Mouse (Mus musculus): Measurements from ENCODE around the gene Prune1.

Prune1 gene

DNA sequence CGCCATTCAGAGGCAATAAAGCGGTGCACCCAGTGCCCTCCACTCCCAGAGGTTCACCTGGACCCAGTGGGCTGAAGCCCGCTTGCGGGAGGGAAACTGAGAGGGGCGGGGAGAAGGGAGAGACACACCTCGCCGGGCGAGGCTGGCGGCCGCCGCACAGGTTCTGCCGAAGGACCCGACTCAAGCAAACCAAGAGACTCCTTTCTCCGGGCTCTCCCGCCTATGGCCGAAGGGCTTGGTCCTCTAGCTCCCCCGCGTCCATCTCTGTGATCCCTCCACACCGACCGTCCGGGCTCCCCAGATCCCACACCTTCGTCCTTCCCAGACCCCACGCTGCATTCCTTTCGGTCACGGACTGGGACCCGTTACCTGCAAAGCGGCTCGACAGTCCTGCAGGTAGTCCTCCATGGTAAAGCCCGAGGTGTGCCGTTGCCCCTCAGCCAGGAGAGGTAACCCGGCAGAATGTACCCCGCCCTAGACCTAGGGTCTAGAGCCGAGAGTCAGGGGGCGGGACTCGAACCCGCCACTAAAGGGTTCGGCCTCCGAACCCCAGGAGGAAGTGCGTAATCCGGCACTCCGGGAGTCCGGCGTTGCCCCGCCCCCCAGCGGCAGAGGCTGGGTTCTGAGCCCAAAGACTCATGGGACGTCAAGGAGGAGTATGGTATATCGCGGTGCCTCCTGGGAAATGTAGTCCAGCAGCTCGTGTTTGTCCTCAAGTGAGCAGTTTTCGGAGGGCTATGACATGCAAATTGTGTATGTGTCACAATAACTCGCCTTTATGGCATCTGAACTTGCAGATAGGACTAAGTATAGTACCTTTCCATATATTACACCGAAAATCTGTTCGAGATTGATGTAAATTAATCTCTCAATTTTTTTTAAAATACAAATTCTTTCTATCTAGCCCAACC is at the start of gene Prune1, which contains the start of gene Mindy1:
Prune1 (minus strand) TSS at position 861 of the 911 bp plus-strand sequence.
Mindy1 (plus strand) TSS at position 130 of the 911 bp plus-strand sequence.
- DNase-seq (ENCODE audit: low spot score in 2 of 2), result peak; percentile 95 to 98

DNA sequence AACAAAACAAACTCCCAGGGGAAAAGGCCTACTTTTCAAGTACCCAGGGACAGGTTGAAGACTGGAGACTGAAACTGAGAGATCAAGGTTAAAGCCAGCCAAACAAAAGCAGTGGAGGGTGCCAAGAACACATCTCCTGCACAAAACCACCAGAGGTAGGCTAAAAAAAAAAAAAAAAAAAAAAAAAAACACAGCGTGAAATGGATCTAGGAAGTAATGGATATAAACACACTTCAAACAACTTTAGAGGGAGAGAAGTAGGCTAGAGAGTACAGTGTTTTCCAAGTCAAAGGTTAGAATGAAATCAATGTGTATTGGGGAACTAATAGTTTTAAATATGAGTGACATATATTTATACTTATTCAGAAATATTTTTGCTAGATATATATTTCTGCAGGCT is 49.7 kb upstream of the Prune1 start:
- DNase-seq (ENCODE audit: low spot score in 2 of 2), result no peak

DNA sequence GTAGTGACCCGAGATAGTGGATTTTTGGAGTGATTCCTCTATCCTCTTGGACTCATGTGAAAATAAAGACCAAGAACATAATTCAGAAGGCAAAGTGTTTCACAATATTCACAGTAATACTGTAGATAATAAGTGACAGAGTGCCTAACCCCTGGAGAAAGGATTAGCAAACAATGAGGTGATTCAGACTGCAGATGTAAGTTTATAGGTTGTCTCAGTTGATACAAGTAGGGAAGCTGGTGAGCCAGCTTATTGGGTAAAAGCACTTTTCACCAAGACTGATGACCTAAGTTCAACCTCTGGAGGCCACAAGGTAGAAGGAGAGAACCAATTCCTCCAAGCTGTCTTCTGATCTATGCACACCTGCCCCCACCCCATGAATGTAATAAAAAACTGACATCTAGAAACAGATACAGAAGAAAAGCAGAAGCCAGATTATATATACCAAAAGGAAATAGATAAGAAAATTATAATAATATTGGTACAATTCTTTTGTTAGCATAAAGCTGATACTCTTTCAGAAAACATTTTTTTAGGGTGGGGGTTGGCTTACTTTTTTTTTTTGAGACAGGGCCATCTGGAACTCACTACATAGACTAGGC is 47.0 kb upstream of the Prune1 start:
- DNase-seq (ENCODE audit: low spot score in 2 of 2), result no peak

DNA sequence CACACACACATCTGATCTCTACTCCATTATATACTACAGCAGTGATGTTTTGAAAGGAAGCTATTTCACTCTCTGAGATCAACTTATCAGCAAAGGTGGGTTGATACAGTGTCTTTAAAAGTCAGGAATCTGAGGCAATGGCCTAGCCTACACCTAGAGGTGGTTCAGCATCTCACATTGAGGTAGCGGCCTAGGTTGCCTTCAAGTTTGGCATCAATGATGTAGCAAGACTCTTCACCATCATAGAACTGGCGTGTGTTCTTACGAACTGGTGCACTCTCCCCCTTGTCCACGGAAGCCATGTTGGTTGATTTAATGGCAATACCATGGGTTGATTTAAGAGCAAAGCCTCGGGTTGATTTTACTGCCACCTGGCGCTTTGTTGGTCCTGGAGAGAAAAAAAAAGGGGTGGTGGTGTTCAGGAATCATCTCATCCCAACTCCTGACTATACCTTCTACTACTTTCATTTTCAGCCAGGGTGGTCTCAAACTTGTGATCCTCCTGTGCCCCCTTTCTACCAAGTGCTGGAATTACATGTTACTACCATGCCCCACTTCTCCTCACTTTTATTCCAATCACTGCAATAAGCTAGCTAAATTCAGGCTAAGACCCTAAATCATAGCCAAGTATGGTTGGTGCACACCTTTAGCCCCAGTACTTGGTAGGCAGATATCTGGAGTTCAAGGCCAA is 42.7 kb upstream of the Prune1 start:
- DNase-seq (ENCODE audit: low spot score in 2 of 2), result no peak

DNA sequence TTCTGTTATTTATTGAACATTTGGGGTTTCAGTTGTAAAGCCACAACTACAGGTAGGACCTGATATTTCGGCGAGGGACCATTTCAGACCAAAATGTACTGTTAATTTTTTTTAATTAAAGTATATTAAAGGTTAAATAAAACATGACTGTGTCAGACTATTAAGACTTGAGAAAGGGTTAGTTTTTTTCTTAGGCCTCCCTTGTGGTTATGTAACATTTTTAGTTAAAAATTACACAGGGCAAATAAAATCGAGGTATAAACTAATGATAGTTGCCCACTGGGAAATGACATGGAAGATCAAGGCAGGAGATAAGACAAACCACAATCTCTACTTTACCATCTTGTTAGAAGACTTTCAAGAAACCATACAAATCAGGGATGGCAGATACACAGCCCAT is 41.6 kb upstream of the Prune1 start:
- no peak for DNase-seq (ENCODE audit: low spot score in 2 of 2)

DNA sequence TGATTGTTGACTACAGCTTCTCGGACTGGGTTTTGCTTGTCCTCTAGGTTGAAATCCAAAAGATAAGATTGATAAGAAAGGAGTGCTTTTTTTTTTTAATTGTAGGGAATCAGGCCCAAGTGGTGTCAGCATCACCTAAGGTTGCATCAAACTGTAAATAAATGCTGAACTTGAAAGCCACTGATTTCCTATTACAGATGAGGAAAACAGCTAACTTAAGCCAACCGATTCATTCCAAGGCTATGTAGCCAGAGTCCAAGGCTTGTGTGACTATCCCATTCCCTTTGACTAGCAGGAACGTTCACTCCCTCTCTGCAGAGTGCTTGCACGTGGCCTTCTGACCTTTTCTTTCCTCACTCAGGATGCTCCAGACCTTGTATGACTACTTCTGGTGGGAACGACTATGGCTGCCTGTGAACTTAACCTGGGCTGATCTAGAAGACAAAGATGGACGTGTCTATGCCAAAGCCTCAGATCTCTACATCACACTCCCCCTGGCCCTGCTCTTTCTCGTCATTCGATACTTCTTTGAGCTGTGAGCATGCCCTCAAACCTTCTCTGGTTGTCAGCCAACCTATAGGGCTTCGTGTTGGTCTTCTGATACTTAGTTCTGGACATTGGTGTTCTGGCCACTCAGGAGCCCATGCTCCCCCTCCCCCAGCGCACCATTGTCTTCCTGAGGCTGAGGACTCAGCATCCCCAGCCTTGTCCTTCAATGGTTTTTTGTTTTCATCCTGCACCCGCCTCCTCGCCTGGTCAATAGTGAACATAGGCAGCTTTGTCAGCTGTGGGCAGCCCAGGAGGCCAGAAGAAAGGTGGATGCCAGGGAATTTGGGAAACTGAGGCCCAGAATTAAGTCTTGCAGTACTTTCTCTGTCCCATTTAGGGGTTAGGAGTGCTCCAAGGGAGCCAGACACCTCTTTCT is 38.1 kb upstream of the Prune1 start:
- DNase-seq (ENCODE audit: low spot score in 2 of 2), result no peak

DNA sequence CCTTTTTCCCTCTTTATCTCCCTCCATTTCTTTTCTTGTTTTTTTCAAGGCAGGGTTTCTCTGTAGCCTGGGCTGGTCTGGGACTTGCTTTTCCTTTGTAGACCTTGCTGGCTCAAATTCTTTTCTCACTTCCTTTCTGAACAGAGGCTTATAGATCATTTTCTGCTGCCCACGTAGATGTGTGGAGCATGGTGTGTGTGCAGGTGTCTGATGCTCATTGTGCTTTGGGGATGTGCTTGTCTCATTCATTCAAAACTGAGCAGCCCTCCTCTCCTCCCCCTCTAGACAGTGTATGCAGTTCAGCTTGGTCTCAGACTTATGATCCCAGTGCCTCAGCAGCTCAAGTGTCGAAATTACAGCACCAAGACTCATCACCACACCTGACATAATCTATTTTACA is 37.2 kb upstream of the Prune1 start:
- DNase-seq (ENCODE audit: low spot score in 2 of 2), result no peak

DNA sequence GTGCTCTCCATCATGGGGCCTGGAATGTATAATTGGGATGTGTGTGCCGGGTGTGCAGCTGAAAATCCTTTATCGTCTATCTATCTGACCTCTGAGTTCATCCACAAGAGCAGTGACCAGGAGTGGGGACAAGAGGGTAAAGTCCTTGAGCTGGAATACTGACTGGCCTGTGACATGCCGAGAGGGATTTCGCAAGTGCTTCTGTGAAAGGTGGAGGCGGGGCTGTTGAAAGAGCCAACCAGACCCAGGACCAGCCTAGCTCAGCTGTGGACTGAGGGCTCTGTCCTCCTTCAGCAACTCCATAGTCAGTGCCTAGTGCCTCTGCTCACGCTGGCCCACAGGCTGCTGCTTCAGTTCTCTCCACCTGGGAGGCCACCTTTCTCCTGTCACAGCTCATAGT is 36.7 kb upstream of the Prune1 start:
- DNase-seq (ENCODE audit: low spot score in 2 of 2), result no peak

DNA sequence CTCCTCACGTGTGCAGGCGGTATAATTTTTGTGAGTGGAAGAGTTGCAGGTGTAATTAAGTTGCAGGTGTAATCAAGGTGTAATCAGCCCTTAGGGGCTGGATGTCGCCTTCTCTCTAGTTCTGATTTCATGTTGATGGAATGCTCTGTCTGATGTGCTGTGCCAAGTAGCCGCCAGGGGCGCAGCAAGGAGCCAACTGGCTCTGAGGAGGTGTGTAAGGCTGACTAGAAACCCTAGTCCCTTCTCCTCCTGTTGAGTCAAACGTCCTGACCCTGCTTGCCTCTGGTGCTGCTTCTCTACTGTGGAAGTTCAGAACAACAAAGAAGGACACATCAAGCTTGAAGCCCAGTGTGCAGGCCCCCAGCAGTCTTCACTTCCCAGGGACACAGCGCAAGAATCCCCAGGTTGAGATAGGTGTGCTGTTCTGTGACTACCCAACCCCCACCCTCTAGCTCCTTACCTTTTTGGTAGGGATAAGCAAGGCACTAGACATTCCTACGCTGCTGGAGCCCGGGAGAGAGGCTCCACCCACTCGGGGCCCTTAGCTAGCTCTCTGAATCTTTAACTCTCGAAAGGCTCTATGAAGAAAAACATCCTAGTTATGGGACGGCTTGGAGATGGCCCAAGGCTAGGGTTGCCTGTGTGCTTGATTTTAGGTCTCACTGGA is 35.7 kb upstream of the Prune1 start:
- peak in 1 of 2 experiments; percentile 28 for DNase-seq (ENCODE audit: low spot score in 2 of 2)

DNA sequence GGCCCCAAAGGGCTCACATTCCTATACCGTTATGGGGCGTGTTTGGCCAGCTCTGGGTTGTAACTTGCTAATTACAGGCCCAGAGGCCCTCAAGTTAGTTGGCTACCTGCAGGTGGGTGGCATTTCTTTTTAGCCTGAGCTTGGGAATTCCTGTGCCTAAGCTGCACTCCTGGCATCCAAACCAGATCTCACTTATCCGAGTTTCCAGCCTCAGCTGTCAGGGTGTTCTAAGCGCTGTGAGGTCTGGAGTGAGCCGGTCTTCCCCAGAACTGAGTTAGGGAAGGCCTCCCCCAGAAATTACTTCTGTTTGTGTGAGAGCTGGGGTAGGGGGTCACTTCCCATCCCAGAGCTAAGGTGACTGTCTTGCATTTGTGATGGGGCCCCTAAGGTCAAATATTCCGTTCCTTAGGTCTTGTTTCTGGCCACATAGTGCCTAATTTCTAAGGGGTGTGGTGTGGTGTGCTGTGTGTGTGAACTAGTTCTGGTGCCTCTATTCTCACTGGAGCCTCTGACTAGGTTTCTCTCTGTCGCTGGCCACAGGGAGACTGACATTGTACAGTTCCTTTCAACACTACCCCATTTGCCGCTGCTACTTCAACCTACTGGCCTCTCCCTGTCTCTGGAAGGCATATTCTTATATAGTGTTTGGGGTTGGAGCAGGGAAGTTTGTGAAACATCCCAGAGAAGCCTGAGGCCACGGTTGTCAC is 34.1 kb upstream of the Prune1 start:
- no peak for DNase-seq (ENCODE audit: low spot score in 2 of 2)

DNA sequence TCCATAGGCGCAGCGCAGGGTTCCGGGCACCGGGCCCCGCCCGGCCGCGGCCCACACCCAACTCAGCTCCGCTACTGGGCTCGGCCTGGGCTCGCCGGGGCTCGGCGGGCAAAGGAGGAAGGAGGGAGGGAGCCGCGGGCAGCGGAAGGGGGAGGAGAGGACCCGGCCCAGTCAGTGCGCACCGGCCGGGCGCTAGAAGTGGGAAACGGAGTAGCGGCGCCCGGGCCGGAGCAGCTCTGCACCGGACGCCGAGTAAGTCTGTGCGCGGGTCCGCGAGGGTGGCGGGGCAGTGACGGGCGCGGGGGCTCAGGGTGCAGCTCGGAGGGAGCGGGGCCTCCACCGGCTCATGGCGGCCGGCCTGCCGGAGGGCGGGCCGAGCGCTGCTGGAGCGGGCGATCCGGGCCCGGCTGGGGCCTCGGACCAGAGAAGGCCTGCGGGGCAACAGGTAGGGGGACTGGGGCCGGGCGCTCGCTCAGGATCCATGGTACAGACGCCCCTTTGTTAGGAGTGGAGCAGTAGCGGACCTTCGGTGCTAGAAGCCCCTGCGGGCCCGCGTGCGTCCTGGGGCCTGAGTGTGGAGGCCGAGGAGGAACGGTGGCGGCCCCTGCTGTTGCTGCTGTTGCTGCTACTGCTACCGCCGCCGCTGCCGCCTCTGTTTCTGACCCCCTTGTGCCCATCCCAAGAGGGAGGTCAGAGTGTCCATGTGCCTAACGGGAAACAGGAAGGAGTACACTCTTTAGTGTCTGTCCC is 33.4 kb upstream of the Prune1 start:
- DNase-seq (ENCODE audit: low spot score in 2 of 2), result peak; percentile 41 to 48

DNA sequence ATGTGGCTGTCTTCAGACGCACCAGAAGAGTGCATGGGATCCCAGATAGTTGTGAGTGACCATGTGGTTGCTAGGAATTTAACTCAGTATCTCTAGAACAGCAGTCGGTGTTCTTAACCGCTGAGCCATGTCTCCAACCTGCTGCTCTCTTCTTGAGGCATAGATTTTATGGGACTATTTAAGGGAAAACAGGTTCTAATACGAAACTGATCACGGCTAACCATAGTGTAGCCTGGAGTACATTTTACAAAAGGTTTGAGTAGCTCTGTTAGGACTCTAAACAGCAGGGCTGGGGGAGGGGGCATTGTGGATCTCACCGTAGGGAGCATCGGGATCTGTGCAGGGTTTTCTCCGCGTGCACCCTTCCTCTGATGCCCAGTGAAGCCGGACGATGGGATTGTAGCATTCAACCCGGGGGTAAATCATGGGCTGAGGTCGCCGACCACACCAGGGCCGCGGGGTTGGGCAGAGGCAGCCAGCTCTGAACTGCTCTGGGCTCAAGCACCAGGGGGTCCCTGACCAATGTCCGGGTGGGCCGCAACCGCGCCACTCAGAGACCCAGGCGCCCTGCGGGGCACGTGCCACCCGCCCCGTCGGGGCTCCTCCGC is 32.7 kb upstream of the Prune1 start, which contains the start of gene Cers2:
Cers2 (plus strand) TSS at position 306 of the 608 bp plus-strand sequence.
- no peak for DNase-seq (ENCODE audit: low spot score in 2 of 2)

DNA sequence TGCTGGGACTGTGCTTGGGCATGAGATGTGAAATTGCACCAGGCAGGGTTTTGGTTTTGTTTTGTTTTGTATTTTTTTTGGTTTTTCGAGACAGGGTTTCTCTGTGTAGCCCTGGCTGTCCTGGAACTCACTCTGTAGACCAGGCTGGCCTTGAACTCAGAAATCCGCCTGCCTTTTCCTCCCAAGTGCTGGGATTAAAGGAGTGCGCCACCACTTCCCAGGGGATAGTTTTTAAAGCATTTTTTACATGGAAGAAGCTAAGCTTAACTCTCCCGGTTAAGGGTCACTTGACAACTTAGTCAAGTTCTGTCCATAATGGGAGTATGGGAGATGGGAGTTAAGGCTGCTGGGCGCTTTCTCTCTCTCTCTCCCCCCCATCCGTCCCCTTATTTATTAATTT is 32.2 kb upstream of the Prune1 start:
- no peak for DNase-seq (ENCODE audit: low spot score in 2 of 2)

DNA sequence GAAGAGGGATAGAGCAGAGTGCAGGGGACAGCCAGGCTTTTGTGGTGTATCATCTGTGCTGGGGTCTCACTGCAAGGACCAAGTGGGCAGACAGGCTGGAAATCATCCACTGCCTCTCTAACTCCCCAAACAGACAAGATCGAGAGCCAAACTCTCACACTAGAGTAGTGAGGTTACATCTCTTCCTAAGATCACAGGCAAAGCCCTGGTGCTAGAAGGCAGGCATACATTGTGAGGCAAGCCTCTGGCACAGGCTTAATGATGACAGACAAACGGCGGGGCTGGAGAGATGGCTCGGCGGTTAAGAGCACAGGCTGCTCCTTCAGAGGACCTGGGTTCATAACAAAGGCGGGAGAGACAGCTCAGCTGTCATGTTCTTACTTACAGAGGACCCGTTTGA is 31.6 kb upstream of the Prune1 start:
- no peak for DNase-seq (ENCODE audit: low spot score in 2 of 2)

DNA sequence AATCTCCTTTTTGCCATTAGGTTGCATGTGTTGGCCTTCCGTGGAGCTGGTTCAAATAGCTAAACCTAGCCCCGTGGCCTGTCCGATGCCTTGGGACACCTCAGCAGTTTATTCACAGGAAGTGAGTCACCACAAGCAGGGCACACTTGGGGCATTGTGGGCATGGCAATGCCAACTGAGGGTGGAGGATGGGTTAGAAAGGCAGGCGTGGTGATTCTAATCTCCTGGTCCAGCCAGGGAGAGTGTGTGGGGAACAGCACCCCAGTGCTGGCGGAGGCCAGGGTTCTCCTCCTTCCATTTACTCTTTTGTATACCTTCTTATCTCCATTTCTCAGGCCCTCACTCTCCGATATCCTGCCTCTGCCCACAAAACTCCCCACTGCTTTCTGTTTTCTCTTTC is 30.7 kb upstream of the Prune1 start:
- no peak for DNase-seq (ENCODE audit: low spot score in 2 of 2)

DNA sequence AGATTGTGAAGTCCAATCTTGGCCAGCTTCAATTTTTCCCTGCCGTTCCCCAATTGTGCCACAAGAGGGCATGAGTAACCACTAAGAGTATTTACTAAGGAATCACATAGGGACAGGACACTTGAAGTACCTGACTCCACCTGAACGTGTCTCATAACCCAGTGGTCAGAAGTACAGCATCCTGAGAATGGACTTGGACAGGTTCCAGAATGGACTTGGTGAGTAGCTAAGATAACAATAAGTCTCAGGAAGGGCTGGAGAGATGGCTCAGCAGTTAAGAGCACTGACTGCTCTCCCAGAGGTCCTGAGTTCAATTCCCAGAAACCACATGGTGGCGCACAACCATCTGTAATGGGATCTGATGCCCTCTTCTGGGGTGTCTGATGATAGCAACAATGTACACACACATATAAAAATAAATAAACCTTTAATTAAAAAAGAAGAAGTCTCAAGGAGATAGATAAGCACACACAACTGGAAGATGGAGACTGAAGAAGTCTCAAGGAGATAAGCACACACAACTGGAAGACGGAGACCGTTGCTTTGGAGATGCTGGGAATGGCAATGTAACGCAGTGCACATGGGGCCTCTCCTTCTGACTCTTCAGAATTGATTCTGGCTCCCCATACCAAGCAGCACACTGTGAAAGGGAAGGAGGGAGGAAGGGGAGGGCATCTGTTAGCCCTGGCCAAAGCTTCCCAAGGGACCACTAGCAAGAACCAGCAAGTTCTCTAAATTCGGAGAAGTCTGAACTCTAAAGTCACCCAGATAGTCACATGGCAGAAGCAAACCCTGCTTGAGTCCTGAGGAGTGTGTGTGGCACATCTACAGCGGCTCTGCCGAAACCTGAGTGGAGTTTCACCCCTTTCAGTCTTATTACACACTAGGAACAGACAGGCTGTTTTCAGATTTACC is 29.3 kb upstream of the Prune1 start:
- peak; percentile 37 to 42 for DNase-seq (ENCODE audit: low spot score in 2 of 2)

DNA sequence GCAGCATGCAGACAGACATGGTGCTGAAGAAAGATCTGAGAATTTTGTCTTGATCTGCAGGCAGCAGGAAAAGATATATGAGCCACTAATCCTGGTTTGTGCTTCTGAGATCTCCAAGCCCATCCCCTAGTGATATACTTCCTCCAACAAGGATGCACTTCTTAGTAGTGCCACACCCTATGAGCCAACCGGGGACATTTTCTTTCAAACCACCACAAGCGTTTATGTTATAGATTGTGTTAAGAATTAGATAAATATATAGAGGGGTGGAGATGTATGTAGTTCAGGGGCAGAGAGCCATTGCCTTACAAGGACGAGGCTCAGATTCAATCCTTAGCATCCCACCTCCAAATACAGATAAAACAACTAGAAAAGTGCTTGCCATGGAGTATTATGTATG is 28.6 kb upstream of the Prune1 start:
- no peak for DNase-seq (ENCODE audit: low spot score in 2 of 2)

DNA sequence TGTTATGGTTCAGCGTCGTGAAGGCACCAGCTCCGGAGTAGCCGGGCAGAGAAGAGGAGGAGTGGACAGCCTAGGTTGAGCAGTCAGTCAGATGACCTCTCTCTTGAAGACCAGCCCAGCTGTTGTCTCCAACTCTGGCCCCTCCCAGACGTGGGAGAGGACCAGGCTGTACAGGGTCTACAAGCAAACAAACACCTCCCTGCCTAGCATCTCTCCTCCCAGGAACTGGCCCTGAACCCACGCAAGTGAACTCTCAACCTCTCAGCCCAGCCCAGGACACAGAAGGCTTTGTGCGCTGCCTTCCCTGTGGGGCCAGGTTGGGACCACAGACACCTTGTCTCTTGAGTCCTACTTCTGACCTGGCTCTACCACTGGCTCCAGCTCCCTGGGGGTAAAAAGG is 25.2 kb upstream of the Prune1 start, which contains the start of gene Anxa9:
Anxa9 (minus strand) TSS at position 77 of the 400 bp plus-strand sequence.
- DNase-seq (ENCODE audit: low spot score in 2 of 2), result no peak
